In genomic region chr2:93458332-93459207, GRCm38 (mm10) we compare ENCODE assay signal across 8 mouse cellular contexts. TPM values are rescaled to one million over a fixed set of nuclear protein-coding genes. Genes with fewer than 3 reads are reported as not detected.
DNase-seq lines count a peak whose midpoint lies in the region; ATAC-seq and TF ChIP-seq lines count a peak whose summit lies in the region.

No protein-coding gene starts in this region.

- peaks cover 14% of the 10 kb centered on the region for H3K27me3 ChIP-seq in heart, embryonic 12.5 days (replicated peaks)
- H3K27me3 ChIP-seq in liver, adult 2 months (ENCODE audit: control insufficient read depth, insufficient read depth, low read length): no peaks in the 10 kb centered on the region
- no peaks in the 10 kb centered on the region for H3K27me3 ChIP-seq in stomach, postnatal 0 days (ENCODE audit: control insufficient read depth, insufficient read depth, low read length)
- H3K27me3 ChIP-seq in forebrain, postnatal 0 days (ENCODE audit: insufficient read depth, low read length): no peaks in the 10 kb centered on the region

- H3K79me2 ChIP-seq in liver, adult 2 months (ENCODE audit: control insufficient read depth, insufficient read depth, low read length): peaks cover 32% of the 10 kb centered on the region; the same call in 1 of the 2 replicates

- 48% methylated on average over 8 of the region's 8 CpGs for WGBS in heart, embryonic 12.5 days
- WGBS in liver, adult 2 months: 21% methylated on average over 8 of the region's 8 CpGs
- 38% methylated on average over 8 of the region's 8 CpGs for WGBS in stomach, postnatal 0 days
- 75% methylated on average over 8 of the region's 8 CpGs for WGBS in forebrain, postnatal 0 days

- TF ChIP-seq EP300 in stomach, postnatal 0 days (optimal IDR thresholded peaks at IDR 0.05): no peak

- no peaks in the 10 kb centered on the region for H3K36me3 ChIP-seq in heart, embryonic 12.5 days
- no peaks in the 10 kb centered on the region for H3K36me3 ChIP-seq in liver, adult 2 months (ENCODE audit: control insufficient read depth, insufficient read depth, low read length)
- no peaks in the 10 kb centered on the region for H3K36me3 ChIP-seq in stomach, postnatal 0 days (ENCODE audit: control insufficient read depth, insufficient read depth, low read length)
- H3K36me3 ChIP-seq in forebrain, postnatal 0 days (ENCODE audit: insufficient read depth): no peaks in the 10 kb centered on the region

- peaks cover 42% of the 10 kb centered on the region for H3K4me1 ChIP-seq in heart, embryonic 12.5 days (replicated peaks)
- H3K4me1 ChIP-seq in liver, adult 2 months (ENCODE audit: control insufficient read depth, insufficient read depth, low read length): peaks cover 62% of the 10 kb centered on the region
- peaks cover 17% of the 10 kb centered on the region for H3K4me1 ChIP-seq in stomach, postnatal 0 days (replicated peaks; ENCODE audit: control insufficient read depth, insufficient read depth)
- no peaks in the 10 kb centered on the region for H3K4me1 ChIP-seq in forebrain, postnatal 0 days (ENCODE audit: insufficient read depth)

- ATAC-seq in heart, embryonic 12.5 days (ENCODE audit: insufficient number of reproducible peaks, low FRiP score): no peak
- ATAC-seq in stomach, postnatal 0 days (ENCODE audit: low FRiP score, low TSS enrichment): peak; percentile 34
- ATAC-seq in monocyte, adult 5-6 weeks (replicated peaks; ENCODE audit: insufficient number of reproducible peaks, low FRiP score, low TSS enrichment, poor library complexity, severe bottlenecking): no peak
- ATAC-seq in forebrain, postnatal 0 days: no peak

- 0 out of 2 replicates have a peak overlapping the region, but pooled peaks have one; percentile 2 for H3K27ac ChIP-seq in heart, embryonic 12.5 days (ENCODE audit: poor library complexity, severe bottlenecking)
- H3K27ac ChIP-seq in liver, adult 2 months (replicated peaks; ENCODE audit: insufficient read depth, low read depth, low read length): peak overlapping the region; percentile 77
- peak overlapping the region; percentile 78 for H3K27ac ChIP-seq in stomach, postnatal 0 days (replicated peaks)
- H3K27ac ChIP-seq in forebrain, postnatal 0 days (ENCODE audit: low read depth, low read length): no peak overlapping the region

- no peak overlapping the region for H3K4me2 ChIP-seq in heart, embryonic 12.5 days
- H3K4me2 ChIP-seq in stomach, postnatal 0 days (replicated peaks; ENCODE audit: low read depth): 0 out of 2 replicates have a peak overlapping the region, but pooled peaks have one; percentile 3
- H3K4me2 ChIP-seq in forebrain, postnatal 0 days (ENCODE audit: low read depth): no peak overlapping the region

- no peak for TF ChIP-seq CTCF in liver, adult 2 months (IDR thresholded peaks at IDR 0.05; ENCODE audit: low read depth, low read length)
- no peak for TF ChIP-seq CTCF in stomach, postnatal 0 days (IDR thresholded peaks at IDR 0.05; ENCODE audit: low read depth)
- TF ChIP-seq CTCF in forebrain, postnatal 0 days (IDR thresholded peaks at IDR 0.05; ENCODE audit: low read depth): no peak

- DNase-seq in spleen, postnatal 10 days (ENCODE audit: low spot score in 2 of 2): peak; percentile 50 to 58
- DNase-seq in spleen, postnatal 14 days (ENCODE audit: low spot score in 2 of 2): no peak
- DNase-seq in liver, adult 2 months (ENCODE audit: extremely low read depth, low read depth, low spot score): peak; percentile 84
- DNase-seq in stomach, postnatal 0 days (ENCODE audit: low spot score): peak; percentile 68
- no peak for DNase-seq in ovary, postnatal 10 days (ENCODE audit: low spot score)
- no peak for DNase-seq in forebrain, postnatal 0 days

- no peak for TF ChIP-seq POLR2A in liver, adult 2 months (IDR thresholded peaks at IDR 0.05; ENCODE audit: extremely low read depth, insufficient read depth, low read length)

- H3K9ac ChIP-seq in heart, embryonic 12.5 days: no peak overlapping the region
- peak overlapping the region; percentile 26 for H3K9ac ChIP-seq in liver, adult 2 months (ENCODE audit: low read depth, low read length)
- H3K9ac ChIP-seq in stomach, postnatal 0 days (ENCODE audit: low read length): 0 out of 2 replicates have a peak overlapping the region, but pooled peaks have one; percentile 18
- H3K9ac ChIP-seq in forebrain, postnatal 0 days: no peak overlapping the region

- no peaks in the 10 kb centered on the region for H3K9me3 ChIP-seq in heart, embryonic 12.5 days (replicated peaks)
- H3K9me3 ChIP-seq in stomach, postnatal 0 days (ENCODE audit: control insufficient read depth, low read length): no peaks in the 10 kb centered on the region
- H3K9me3 ChIP-seq in forebrain, postnatal 0 days (ENCODE audit: low read length): no peaks in the 10 kb centered on the region

- H3K4me3 ChIP-seq in heart, embryonic 12.5 days: no peak overlapping the region
- H3K4me3 ChIP-seq in liver, adult 2 months (ENCODE audit: insufficient read depth, low read depth, low read length): no peak overlapping the region
- H3K4me3 ChIP-seq in stomach, postnatal 0 days (ENCODE audit: low read depth, low read length): no peak overlapping the region
- no peak overlapping the region for H3K4me3 ChIP-seq in forebrain, postnatal 0 days (ENCODE audit: low read depth, low read length)

RNA-seq across cellular contexts. Expression of gene Cd82, which starts 4.4 kb away (rescaled TPM):
- polyA plus RNA-seq in heart, embryonic 12.5 days (2016; fragmentation: Nextera tagmentation; extraction: Ambion mirVana): 18.3 and 19.6 TPM in 2 replicates
- 76.1 and 81.6 TPM in 2 replicates for total RNA-seq in liver, adult 2 months (2014; rRNA removed)
- polyA plus RNA-seq in liver, adult 2 months (2012; rRNA removed): 140 and 148 TPM in 2 replicates
- 93.5 and 105 TPM in 2 replicates for polyA plus RNA-seq in stomach, postnatal 0 days (2015; fragmentation: Nextera tagmentation; extraction: Ambion mirVana)
- 197 to 239 TPM (median 203 TPM) in 3 replicates for total RNA-seq in monocyte, adult 5-6 weeks (2017)
- total RNA-seq in forebrain, postnatal 0 days (2014; rRNA removed): 9.7 and 12.7 TPM in 2 replicates
- polyA plus RNA-seq in forebrain, postnatal 0 days (2015; fragmentation: Nextera tagmentation; extraction: Ambion mirVana): 19.3 and 20.7 TPM in 2 replicates

Comparison
In these comparisons a context has a peak if more than half of its experiments do, and no peak if none do; other contexts are left out.
1. DNase-seq: peak in spleen, postnatal 10 days (2 of 2), liver, adult 2 months (single experiment) and stomach, postnatal 0 days (single experiment); none in spleen, postnatal 14 days (0 of 2), ovary, postnatal 10 days (single experiment) and forebrain, postnatal 0 days (single experiment).
2. H3K9ac ChIP-seq: peak in liver, adult 2 months (single experiment) and stomach, postnatal 0 days (single experiment); none in heart, embryonic 12.5 days (single experiment) and forebrain, postnatal 0 days (single experiment).